Mouse (Mus musculus) myocyte (in vitro differentiated cells): ENCODE results near the gene Ifitm7. TPM values are rescaled to one million over a fixed set of nuclear protein-coding genes. Genes with fewer than 3 reads are reported as not detected.

Experiments
- H3K27me3 ChIP-seq: one replicate; pipeline ENCODE4 v1.6.1; 2011; ENCODE audit not compliant: control insufficient read depth, insufficient read depth, insufficient read length
- H3K36me3 ChIP-seq: one replicate; pipeline ENCODE4 v1.6.1; 2011; ENCODE audit not compliant: control insufficient read depth, insufficient read depth
- H3K4me2 ChIP-seq: one replicate; pipeline ENCODE4 v1.6.1; 2011; ENCODE audit warnings: low read depth, control low read depth
- H3K4me3 ChIP-seq: one replicate; pipeline ENCODE4 v1.5.1; 2011; ENCODE audit warnings: mild to moderate bottlenecking, control low read depth, moderate library complexity
- H3K79me2 ChIP-seq: one replicate; pipeline ENCODE4 v1.6.1; 2011; ENCODE audit not compliant: control insufficient read depth, insufficient read depth
- H3ac ChIP-seq: one replicate; pipeline ENCODE4 v1.6.1; 2011; ENCODE audit not compliant: control insufficient read depth, insufficient read length
- CEBPB ChIP-seq: IDR thresholded peaks from 2 replicates; pipeline ENCODE4 v1.6.1; 2011; ENCODE audit warnings: mild to moderate bottlenecking, moderate library complexity; ENCODE audit not compliant: poor library complexity, insufficient read depth, severe bottlenecking
- E2F4 ChIP-seq: IDR thresholded peaks from one replicate; pipeline ENCODE4 v1.6.1; 2011; ENCODE audit warnings: mild to moderate bottlenecking, control low read depth, moderate library complexity; ENCODE audit not compliant: insufficient read depth
- MAX ChIP-seq: IDR thresholded peaks from one replicate; pipeline ENCODE4 v1.6.1; 2011; ENCODE audit warnings: low read depth, mild to moderate bottlenecking, control low read depth
- MYOD1 ChIP-seq, 3 experiments: IDR thresholded peaks; one replicate each; pipeline ENCODE4 v1.6.1; 2011; ENCODE audit warnings: control low read depth in 2 of 3, low read depth in 2 of 3, mild to moderate bottlenecking in 2 of 3, moderate library complexity in 1 of 3; ENCODE audit not compliant: insufficient read length in 2 of 3, control insufficient read depth in 1 of 3
- MYOG ChIP-seq, 3 experiments: IDR thresholded peaks; one replicate each; pipeline ENCODE4 v1.6.1; 2011; ENCODE audit warnings: control low read depth in 2 of 3, low read depth in 2 of 3, mild to moderate bottlenecking in 2 of 3; ENCODE audit not compliant: insufficient read length in 2 of 3, control insufficient read depth in 1 of 3, insufficient read depth in 1 of 3
- POLR2A ChIP-seq: IDR thresholded peaks from one replicate; pipeline ENCODE4 v1.6.1; 2011; ENCODE audit warnings: low read depth, mild to moderate bottlenecking, control low read depth, moderate library complexity; ENCODE audit not compliant: insufficient read length
- POLR2AphosphoS2 ChIP-seq: IDR thresholded peaks from one replicate; pipeline ENCODE4 v1.6.1; 2011; ENCODE audit warnings: low read depth, control low read depth; ENCODE audit not compliant: insufficient read length
- REST ChIP-seq: IDR thresholded peaks from one replicate; pipeline ENCODE4 v1.6.1; 2011; ENCODE audit warnings: mild to moderate bottlenecking, control low read depth, moderate library complexity; ENCODE audit not compliant: insufficient read depth, insufficient read length
- SRF ChIP-seq: IDR thresholded peaks from one replicate; pipeline ENCODE4 v1.6.1; 2011; ENCODE audit warnings: low read depth; ENCODE audit not compliant: control insufficient read depth, insufficient read length
- TCF12 ChIP-seq: IDR thresholded peaks from one replicate; pipeline ENCODE4 v1.6.1; 2011; ENCODE audit warnings: mild to moderate bottlenecking, control low read depth; ENCODE audit not compliant: poor library complexity, insufficient read depth, severe bottlenecking
- TCF3 ChIP-seq: IDR thresholded peaks from one replicate; pipeline ENCODE4 v1.6.1; 2011; ENCODE audit warnings: low read depth, control low read depth; ENCODE audit not compliant: insufficient read length
- USF1 ChIP-seq: IDR thresholded peaks from one replicate; pipeline ENCODE4 v1.6.1; 2011; ENCODE audit warnings: low read depth, mild to moderate bottlenecking, control low read depth, moderate library complexity
- polyA plus RNA-seq: library from polyadenylated mRNA; unstranded; fragments of >200 nt; fragmentation: generic; extraction: Trizol; gene quantifications from one replicate; pipeline ENCODE4 v1.2.1, GENCODE M21; 2012; ENCODE audit warnings: missing spikeins

Ifitm7 gene
- polyA plus RNA-seq, 1 experiment, result not detected

- Histone ChIP-seq H3K36me3 (no peaks in the 10 kb centered on the region), H3K27me3 (no peaks in the 10 kb centered on the region), H3K4me2 (no peak overlapping the region), H3ac (no peak overlapping the region), H3K79me2 (no peaks in the 10 kb centered on the region), H3K4me3 (no peak overlapping the region)
- TF ChIP-seq MYOG (IDR thresholded peaks at IDR 0.05; ENCODE audit: control insufficient read depth in 1 of 3, insufficient read depth in 1 of 3, insufficient read length in 2 of 3, low read depth in 2 of 3) (no peak), REST (no peak), POLR2AphosphoS2 (no peak), POLR2A (no peak), TCF12 (no peak), TCF3 (no peak)
These were observed 22.0 kb upstream of the Ifitm7 start for GRCm38 (mm10) chr16:14008708-14009107.

GRCm38 (mm10) chr16:14008081-14008480, 21.4 kb upstream of the Ifitm7 start:
- Histone ChIP-seq H3K27me3 (no peaks in the 10 kb centered on the region), H3K79me2 (no peaks in the 10 kb centered on the region), H3K4me2 (no peak overlapping the region), H3ac (no peak overlapping the region), H3K36me3 (no peaks in the 10 kb centered on the region), H3K4me3 (no peak overlapping the region)
- TF ChIP-seq REST, result no peak
- TF ChIP-seq TCF3, result no peak
- TF ChIP-seq POLR2A, result no peak
- no peak for TF ChIP-seq E2F4
- TF ChIP-seq SRF, result no peak

- no peaks in the 10 kb centered on the region for H3K36me3 ChIP-seq
- TF ChIP-seq CEBPB (no peak), MYOG (IDR thresholded peaks at IDR 0.05; ENCODE audit: control insufficient read depth in 1 of 3, insufficient read depth in 1 of 3, insufficient read length in 2 of 3, low read depth in 2 of 3) (no peak), E2F4 (no peak), TCF3 (no peak), SRF (no peak), TCF12 (no peak), POLR2AphosphoS2 (no peak), REST (no peak), USF1 (no peak), MAX (no peak), MYOD1 (IDR thresholded peaks at IDR 0.05; ENCODE audit: control insufficient read depth in 1 of 3, insufficient read length in 2 of 3, low read depth in 2 of 3) (no peak), POLR2A (no peak)
- H3K79me2 ChIP-seq, result no peaks in the 10 kb centered on the region
- no peak overlapping the region for H3K4me3 ChIP-seq
- H3K27me3 ChIP-seq, result no peaks in the 10 kb centered on the region
- no peak overlapping the region for H3ac ChIP-seq
- no peak overlapping the region for H3K4me2 ChIP-seq
These were observed 18.6 kb upstream of the Ifitm7 start for GRCm38 (mm10) chr16:14005266-14005665.

- no peak overlapping the region for H3ac ChIP-seq
- no peaks in the 10 kb centered on the region for H3K79me2 ChIP-seq
- H3K36me3 ChIP-seq, result no peaks in the 10 kb centered on the region
- TF ChIP-seq USF1 (no peak), MAX (no peak), POLR2AphosphoS2 (no peak), TCF12 (no peak), TCF3 (no peak), REST (no peak)
- no peak overlapping the region for H3K4me3 ChIP-seq
- H3K27me3 ChIP-seq, result no peaks in the 10 kb centered on the region
- H3K4me2 ChIP-seq, result no peak overlapping the region
These were observed 18.0 kb upstream of the Ifitm7 start for GRCm38 (mm10) chr16:14004726-14005125.

GRCm38 (mm10) chr16:14004170-14004569, 17.5 kb upstream of the Ifitm7 start:
- Histone ChIP-seq H3K36me3 (no peaks in the 10 kb centered on the region), H3K4me3 (no peak overlapping the region), H3K79me2 (no peaks in the 10 kb centered on the region), H3K27me3 (no peaks in the 10 kb centered on the region), H3K4me2 (no peak overlapping the region), H3ac (no peak overlapping the region)
- TF ChIP-seq MYOG (IDR thresholded peaks at IDR 0.05; ENCODE audit: control insufficient read depth in 1 of 3, insufficient read depth in 1 of 3, insufficient read length in 2 of 3, low read depth in 2 of 3) (peak; percentile 59 to 98 (median 96)), SRF (no peak), POLR2AphosphoS2 (no peak), REST (no peak), POLR2A (no peak), MYOD1 (IDR thresholded peaks at IDR 0.05; ENCODE audit: control insufficient read depth in 1 of 3, insufficient read length in 2 of 3, low read depth in 2 of 3) (peak in 2 of 3 experiments; percentile 96 to 97), MAX (no peak), TCF12 (peak; percentile 79), CEBPB (no peak), USF1 (no peak), TCF3 (peak; percentile 97)
